Mouse (Mus musculus): ENCODE measurements around the gene Nt5c3. TPM values are rescaled to one million over a fixed set of nuclear protein-coding genes. Genes with fewer than 3 reads are reported as not detected.
A peak's percentile ranks its signal among the peaks of the same experiment; 100 is the strongest.

Gene Nt5c3
- polyA plus RNA-seq, 1 experiment from 2014 or later, result 73.3 TPM

DNA sequence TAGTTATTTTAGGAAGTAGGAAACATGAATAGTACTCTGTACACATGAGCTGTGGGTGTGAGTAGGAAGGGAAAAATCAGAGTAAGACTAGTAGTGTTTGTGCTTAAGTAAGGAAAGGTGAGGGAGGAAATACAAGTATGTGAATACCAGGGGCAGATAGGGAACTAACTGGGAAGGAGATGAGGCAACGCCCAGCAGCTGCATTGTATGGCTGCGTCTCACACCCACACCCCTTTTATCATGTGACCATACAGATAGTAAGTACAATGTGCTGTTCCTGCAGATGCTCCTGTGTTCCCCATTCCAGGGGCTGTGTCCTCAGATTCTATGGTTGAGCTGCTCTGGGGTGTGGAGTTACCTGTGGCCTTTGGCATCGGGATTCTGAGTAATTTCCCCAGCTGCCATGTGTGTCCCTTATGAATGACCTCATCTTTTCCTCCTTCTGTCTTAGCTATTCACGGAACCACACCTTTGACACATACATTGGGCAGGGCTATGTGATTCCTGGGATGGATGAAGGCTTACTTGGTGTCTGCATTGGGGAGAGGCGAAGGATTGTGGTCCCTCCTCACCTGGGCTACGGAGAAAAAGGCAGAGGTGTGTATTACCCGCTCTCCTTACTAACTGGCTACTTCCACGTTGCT lies 63.4 kb downstream of the Nt5c3 start:
- Histone ChIP-seq H3K27me3 (replicated peaks) (no peaks in the 10 kb centered on the region), H3K36me3 (peaks cover 9% of the 10 kb centered on the region; the same call in 1 of the 2 replicates), H3K4me2 (replicated peaks) (no peak overlapping the region), H3K27ac (no peak overlapping the region), H3K9ac (no peak overlapping the region), H3K4me1 (replicated peaks) (no peaks in the 10 kb centered on the region), H3K9me3 (no peaks in the 10 kb centered on the region), H3K4me3 (replicated peaks) (no peak overlapping the region)
- ATAC-seq, result peak; percentile 85
- WGBS, result 86% methylated on average over 8 of the region's 8 CpGs

DNA sequence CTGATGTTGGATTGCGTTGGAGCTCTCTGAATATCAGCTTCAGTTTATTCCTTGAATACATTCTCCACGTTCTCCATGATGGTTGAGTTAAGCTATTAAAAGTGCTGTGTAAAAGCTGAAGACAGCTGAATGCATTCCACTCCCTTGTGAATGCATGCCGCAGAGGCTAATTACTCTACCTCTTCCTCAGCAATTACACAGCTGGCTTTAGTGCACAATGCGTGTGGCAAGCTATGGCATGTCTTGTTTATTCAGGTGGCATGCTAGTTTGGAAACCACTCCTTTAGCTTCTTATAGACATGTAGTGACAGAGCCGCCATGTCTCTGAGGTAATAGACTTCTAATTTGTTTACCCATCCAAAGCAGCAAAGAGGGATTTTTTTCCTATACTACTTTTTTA lies 67.0 kb downstream of the Nt5c3 start:
- H3K36me3 ChIP-seq, result peaks cover 9% of the 10 kb centered on the region; the same call in 1 of the 2 replicates
- no peak for ATAC-seq
- H3K4me1 ChIP-seq (replicated peaks), result no peaks in the 10 kb centered on the region
- H3K4me2 ChIP-seq (replicated peaks), result no peak overlapping the region
- no peaks in the 10 kb centered on the region for H3K9me3 ChIP-seq
- no peaks in the 10 kb centered on the region for H3K27me3 ChIP-seq (replicated peaks)
- H3K4me3 ChIP-seq (replicated peaks), result no peak overlapping the region
- no peak overlapping the region for H3K9ac ChIP-seq
- 88% methylated on average over 5 of the region's 5 CpGs for WGBS
- H3K27ac ChIP-seq, result no peak overlapping the region

DNA sequence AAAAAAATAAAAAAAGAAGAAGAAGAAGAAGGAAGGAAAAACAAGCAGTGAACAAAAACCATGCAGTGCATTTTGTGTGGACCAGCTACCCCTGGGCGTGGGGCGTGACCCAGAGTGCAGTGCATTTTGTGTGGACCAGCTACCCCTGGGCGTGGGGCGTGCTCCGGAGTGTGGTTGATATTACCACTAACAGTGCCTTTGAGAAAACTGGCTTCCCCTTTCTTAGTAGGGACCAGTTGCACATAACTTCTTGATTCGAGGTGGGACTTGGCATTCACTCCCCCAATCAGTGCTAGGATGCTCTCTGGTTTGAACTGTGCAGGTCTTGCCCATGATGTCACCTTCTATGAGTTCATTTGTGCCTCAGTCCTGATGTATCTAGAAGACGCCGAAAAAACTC lies 68.9 kb downstream of the Nt5c3 start:
- H3K9me3 ChIP-seq, result no peaks in the 10 kb centered on the region
- H3K9ac ChIP-seq, result no peak overlapping the region
- H3K36me3 ChIP-seq, result peaks cover 6% of the 10 kb centered on the region; the same call in 1 of the 2 replicates
- no peaks in the 10 kb centered on the region for H3K4me1 ChIP-seq (replicated peaks)
- no peak for ATAC-seq
- no peak overlapping the region for H3K4me3 ChIP-seq (replicated peaks)
- H3K27ac ChIP-seq, result no peak overlapping the region
- H3K4me2 ChIP-seq (replicated peaks), result no peak overlapping the region
- 92% methylated on average over 8 of the region's 8 CpGs for WGBS
- no peaks in the 10 kb centered on the region for H3K27me3 ChIP-seq (replicated peaks)

DNA sequence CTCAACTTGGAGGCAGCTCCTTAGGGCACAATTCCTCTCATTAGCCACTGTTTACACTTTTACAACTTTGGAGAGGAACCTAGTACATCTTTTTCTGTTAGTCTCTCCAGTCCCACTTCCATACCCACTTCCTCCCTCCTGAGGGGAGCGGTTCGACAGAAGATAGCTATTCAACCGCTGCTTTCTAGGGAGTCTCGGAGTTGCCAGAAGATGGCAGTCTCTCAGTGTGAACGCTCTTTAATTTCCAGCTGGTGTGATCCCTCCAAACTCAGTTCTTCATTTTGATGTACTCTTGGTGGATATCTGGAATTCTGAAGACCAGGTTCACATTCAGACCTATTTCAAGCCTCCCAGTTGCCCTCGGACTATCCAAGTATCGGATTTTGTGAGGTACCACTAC lies 73.4 kb downstream of the Nt5c3 start:
- WGBS, result 78% methylated on average over 7 of the region's 7 CpGs
- Histone ChIP-seq H3K27me3 (replicated peaks) (no peaks in the 10 kb centered on the region), H3K4me1 (replicated peaks) (no peaks in the 10 kb centered on the region), H3K9ac (no peak overlapping the region), H3K9me3 (no peaks in the 10 kb centered on the region), H3K4me3 (replicated peaks) (no peak overlapping the region), H3K27ac (no peak overlapping the region), H3K4me2 (replicated peaks) (no peak overlapping the region), H3K36me3 (no peaks in the 10 kb centered on the region; the same call in 1 of the 2 replicates)
- no peak; the same call in 1 of the 2 replicates for ATAC-seq

DNA sequence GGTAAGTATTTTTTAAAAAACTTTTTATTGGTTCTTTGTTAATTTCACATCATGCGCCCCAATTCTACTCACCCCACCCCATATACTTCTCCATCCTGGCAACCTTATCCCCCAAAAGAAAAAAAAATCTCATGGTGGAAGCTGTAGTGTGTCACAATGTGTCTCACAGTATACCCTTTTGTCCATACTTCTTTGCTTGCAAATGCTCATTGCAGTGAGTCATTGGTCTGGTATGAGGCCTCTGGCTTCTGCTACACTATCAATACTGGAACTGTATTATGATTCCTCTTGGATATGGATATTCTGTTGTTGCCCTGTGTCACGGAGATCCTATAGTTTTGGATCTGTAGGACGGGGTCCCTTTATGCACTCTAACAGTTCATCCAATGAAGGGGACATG lies 74.8 kb downstream of the Nt5c3 start:
- 78% methylated on average over 3 of the region's 3 CpGs for WGBS
- ATAC-seq, result no peak
- H3K27ac ChIP-seq, result no peak overlapping the region
- H3K4me3 ChIP-seq (replicated peaks), result no peak overlapping the region
- no peaks in the 10 kb centered on the region; the same call in 1 of the 2 replicates for H3K36me3 ChIP-seq
- H3K4me1 ChIP-seq (replicated peaks), result no peaks in the 10 kb centered on the region
- H3K9me3 ChIP-seq, result no peaks in the 10 kb centered on the region
- no peak overlapping the region for H3K4me2 ChIP-seq (replicated peaks)
- no peaks in the 10 kb centered on the region for H3K27me3 ChIP-seq (replicated peaks)
- no peak overlapping the region for H3K9ac ChIP-seq

DNA sequence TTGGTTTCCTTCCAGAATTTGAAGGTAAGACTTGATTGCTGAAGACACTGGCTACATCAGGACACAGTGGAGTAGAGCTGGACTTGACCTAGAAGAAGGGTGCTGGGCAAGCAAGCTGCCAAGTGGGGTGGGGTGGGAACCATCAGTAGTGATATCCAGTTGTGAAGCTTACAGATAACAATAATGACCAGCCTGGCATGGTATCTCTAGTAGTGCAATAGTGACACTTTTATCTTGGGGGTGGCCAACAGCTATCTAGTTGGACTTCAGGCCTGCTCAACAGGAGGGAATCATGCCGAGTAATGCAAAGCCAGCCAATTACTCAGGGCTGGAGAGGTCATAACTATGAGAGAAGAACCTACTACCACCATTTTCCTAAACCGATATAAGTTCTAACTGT lies 79.4 kb downstream of the Nt5c3 start:
- Histone ChIP-seq H3K4me2 (replicated peaks) (no peak overlapping the region), H3K27me3 (replicated peaks) (no peaks in the 10 kb centered on the region), H3K9ac (no peak overlapping the region), H3K27ac (no peak overlapping the region), H3K9me3 (no peaks in the 10 kb centered on the region), H3K36me3 (no peaks in the 10 kb centered on the region), H3K4me1 (replicated peaks) (no peaks in the 10 kb centered on the region), H3K4me3 (replicated peaks) (no peak overlapping the region)
- no peak for ATAC-seq
- WGBS, result 90% methylated on average over 2 of the region's 2 CpGs

DNA sequence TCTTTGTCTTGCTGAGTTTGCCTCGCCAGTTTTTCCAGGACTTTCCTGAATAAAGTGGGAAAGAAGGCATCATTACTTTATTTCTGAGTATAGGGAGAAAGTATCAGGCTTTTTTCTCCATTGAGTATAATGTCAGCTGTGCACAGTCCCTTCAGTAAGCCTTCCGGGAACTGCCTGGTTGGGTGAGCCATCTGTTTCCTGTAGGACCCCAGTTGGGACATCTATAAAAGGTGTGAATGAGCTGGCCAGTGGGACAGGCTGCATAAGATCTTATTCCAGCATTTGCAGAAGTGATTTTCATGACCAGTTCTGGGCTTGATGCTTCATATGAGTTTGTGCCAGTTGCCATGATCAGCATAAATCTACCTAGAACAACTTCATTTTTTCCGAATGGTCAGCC lies 80.5 kb downstream of the Nt5c3 start:
- Histone ChIP-seq H3K4me2 (replicated peaks) (no peak overlapping the region), H3K27me3 (replicated peaks) (no peaks in the 10 kb centered on the region), H3K4me1 (replicated peaks) (no peaks in the 10 kb centered on the region), H3K4me3 (replicated peaks) (no peak overlapping the region), H3K9me3 (no peaks in the 10 kb centered on the region), H3K36me3 (no peaks in the 10 kb centered on the region), H3K27ac (no peak overlapping the region), H3K9ac (no peak overlapping the region)
- 90% methylated on average over 3 of the region's 3 CpGs for WGBS
- no peak for ATAC-seq

DNA sequence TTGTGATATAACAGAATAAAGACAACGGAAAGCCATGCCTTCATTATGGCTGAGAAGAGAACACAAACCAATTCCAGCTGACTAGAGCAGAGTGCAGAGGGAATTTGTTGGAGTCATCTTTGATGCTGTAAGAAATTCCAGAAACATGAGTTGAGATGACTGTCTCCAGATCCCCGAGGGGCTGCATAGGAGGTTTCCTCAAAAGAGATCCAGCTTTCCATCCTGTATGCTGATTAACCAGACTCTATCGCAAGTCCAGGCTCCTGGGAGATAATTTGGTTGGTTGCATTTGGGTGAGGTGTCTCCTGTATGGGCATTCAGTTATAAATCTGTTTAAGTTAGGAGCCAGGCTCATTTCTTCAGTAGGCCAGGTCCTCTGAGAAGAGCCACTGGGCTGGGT lies 86.1 kb downstream of the Nt5c3 start:
- Histone ChIP-seq H3K4me3 (replicated peaks) (no peak overlapping the region), H3K27me3 (replicated peaks) (no peaks in the 10 kb centered on the region), H3K4me1 (replicated peaks) (no peaks in the 10 kb centered on the region), H3K9ac (no peak overlapping the region), H3K36me3 (0 out of 2 replicates have a peak, but pooled peaks cover 9% of the 10 kb centered on the region), H3K4me2 (replicated peaks) (no peak overlapping the region), H3K9me3 (no peaks in the 10 kb centered on the region), H3K27ac (no peak overlapping the region)
- WGBS, result 81% methylated on average over 3 of the region's 3 CpGs
- no peak for ATAC-seq

DNA sequence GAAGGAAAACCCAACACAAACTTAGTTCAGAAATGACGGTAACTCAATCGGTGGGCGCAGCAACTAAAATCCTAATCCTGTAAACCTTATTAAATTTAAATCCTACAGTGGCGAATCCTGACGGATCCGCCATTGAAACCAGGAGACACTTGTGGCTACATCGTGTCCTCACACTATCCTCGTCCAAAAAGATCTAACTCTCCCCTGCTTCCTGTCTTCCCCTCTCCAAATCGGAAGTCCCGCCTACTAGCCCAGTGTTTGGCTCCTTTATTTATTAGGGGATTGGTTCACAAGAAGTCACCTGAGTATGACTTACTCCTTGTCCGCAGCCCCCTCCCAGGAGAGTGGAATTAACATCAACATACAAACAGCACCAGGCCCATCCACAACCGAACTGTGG lies 86.6 kb downstream of the Nt5c3 start:
- no peak overlapping the region for H3K9ac ChIP-seq
- WGBS, result 96% methylated on average over 12 of the region's 12 CpGs

DNA sequence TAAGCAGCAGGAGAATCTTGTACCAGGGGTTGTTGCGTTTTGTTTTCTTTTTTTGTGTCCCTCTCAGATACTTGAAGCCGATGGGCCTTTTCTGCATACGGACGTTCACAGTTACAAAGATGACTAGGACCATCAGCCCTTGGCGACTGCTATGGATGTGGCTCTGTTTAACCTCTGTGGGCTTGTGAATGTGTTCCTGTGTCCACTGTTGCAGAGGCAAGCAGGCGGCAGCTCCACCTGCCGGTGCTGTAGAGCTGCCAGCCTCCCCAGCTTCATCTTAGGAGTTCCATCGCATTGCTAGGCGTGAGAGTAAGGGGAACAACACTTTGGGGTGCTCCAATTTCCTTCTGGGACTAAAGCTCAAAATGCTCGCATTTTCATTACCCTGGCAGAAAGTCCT lies 88.2 kb downstream of the Nt5c3 start:
- no peaks in the 10 kb centered on the region for H3K27me3 ChIP-seq (replicated peaks)
- no peaks in the 10 kb centered on the region for H3K4me1 ChIP-seq (replicated peaks)
- H3K4me3 ChIP-seq (replicated peaks), result no peak overlapping the region
- H3K9ac ChIP-seq, result no peak overlapping the region
- no peak overlapping the region for H3K4me2 ChIP-seq (replicated peaks)
- 0 out of 2 replicates have a peak, but pooled peaks cover 9% of the 10 kb centered on the region for H3K36me3 ChIP-seq
- no peak overlapping the region for H3K27ac ChIP-seq
- WGBS, result 85% methylated on average over 10 of the region's 10 CpGs
- ATAC-seq, result no peak
- H3K9me3 ChIP-seq, result no peaks in the 10 kb centered on the region

More for the DNA sequence above, 86.6 kb downstream of the Nt5c3 start:
- H3K4me1 ChIP-seq (replicated peaks), result no peaks in the 10 kb centered on the region
- no peaks in the 10 kb centered on the region for H3K27me3 ChIP-seq (replicated peaks)
- H3K27ac ChIP-seq, result no peak overlapping the region
- H3K4me3 ChIP-seq (replicated peaks), result no peak overlapping the region
- H3K36me3 ChIP-seq, result 0 out of 2 replicates have a peak, but pooled peaks cover 9% of the 10 kb centered on the region
- no peak overlapping the region for H3K4me2 ChIP-seq (replicated peaks)
- H3K9me3 ChIP-seq, result no peaks in the 10 kb centered on the region
- ATAC-seq, result no peak

DNA sequence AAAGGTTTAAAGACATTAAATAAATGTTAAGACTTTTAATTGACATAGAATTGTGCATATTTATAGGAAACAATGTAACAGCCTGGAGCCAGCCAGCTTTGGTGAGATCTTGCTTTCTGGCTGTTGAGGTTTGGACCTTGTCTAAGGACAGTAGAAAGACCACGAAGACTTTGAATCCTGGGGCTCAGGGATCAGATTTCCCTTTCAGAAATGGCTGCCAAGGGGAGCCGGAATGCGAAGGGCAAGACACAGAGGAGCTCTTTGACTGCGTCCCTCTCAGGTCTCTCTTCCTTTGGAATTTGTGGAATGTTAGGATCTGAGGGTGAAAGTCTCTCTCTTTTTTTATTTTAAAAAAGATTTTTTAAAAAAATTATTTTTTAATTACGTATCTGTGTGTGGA lies 89.0 kb downstream of the Nt5c3 start:
- Histone ChIP-seq H3K9ac (no peak overlapping the region), H3K27ac (no peak overlapping the region), H3K9me3 (no peaks in the 10 kb centered on the region), H3K27me3 (replicated peaks) (no peaks in the 10 kb centered on the region), H3K4me2 (replicated peaks) (no peak overlapping the region), H3K4me3 (replicated peaks) (no peak overlapping the region), H3K36me3 (0 out of 2 replicates have a peak, but pooled peaks cover 9% of the 10 kb centered on the region), H3K4me1 (replicated peaks) (no peaks in the 10 kb centered on the region)
- WGBS, result 63% methylated on average over 5 of the region's 5 CpGs
- no peak for ATAC-seq

DNA sequence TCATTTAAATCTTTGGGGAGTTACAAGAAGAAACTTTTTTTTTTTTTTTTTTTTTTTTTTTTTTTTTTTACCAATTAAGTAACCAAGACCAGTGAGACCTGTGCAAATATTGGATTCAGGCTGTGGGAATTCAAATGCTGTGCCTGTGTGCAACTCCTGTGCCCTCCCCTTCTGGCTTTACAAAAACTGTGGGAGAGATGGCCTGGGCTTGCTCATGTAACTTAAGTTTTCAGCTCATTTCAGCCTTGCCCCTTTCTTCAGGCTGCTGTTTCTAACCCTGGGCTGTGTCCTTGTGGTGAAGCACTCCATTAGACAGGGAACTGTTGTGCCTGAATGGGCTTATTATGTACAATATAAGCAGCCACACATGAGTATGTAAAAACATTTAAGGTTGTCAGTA lies 90.9 kb downstream of the Nt5c3 start:
- Histone ChIP-seq H3K9ac (no peak overlapping the region), H3K36me3 (0 out of 2 replicates have a peak, but pooled peaks cover 9% of the 10 kb centered on the region), H3K4me2 (replicated peaks) (peak overlapping the region; percentile 72), H3K4me3 (replicated peaks) (peak overlapping the region; percentile 79), H3K9me3 (no peaks in the 10 kb centered on the region), H3K27me3 (replicated peaks) (no peaks in the 10 kb centered on the region), H3K4me1 (replicated peaks) (no peaks in the 10 kb centered on the region), H3K27ac (no peak overlapping the region)
- no peak for ATAC-seq

DNA sequence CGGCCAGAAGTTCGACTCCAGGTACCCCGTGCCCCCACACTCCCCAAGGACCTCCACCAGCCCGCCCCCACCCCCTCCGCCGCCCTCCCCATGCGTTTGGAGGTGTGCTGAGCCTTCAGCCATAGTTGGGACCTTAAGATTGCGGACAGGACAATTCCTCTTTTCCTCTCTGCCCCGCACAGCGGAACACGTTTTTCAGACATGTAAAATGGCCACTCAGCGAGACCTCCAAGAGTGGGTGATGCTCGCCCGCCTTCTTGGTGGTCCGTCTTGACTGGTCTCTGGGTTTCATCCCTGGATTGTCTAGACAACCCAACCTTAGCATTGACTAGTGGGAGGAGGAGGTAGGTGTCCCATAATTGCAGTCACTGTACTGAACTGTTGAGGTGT lies 91.3 kb downstream of the Nt5c3 start:
- H3K36me3 ChIP-seq, result 0 out of 2 replicates have a peak, but pooled peaks cover 9% of the 10 kb centered on the region
- WGBS, result 2% methylated on average over 15 of the region's 15 CpGs
- H3K9me3 ChIP-seq, result no peaks in the 10 kb centered on the region
- H3K27ac ChIP-seq, result peak overlapping the region; percentile 83
- no peaks in the 10 kb centered on the region for H3K4me1 ChIP-seq (replicated peaks)
- H3K27me3 ChIP-seq (replicated peaks), result no peaks in the 10 kb centered on the region
- H3K4me2 ChIP-seq (replicated peaks), result peak overlapping the region; percentile 72
- ATAC-seq, result no peak; the same call in 1 of the 2 replicates
- H3K9ac ChIP-seq, result peak overlapping the region; percentile 75
- H3K4me3 ChIP-seq (replicated peaks), result peak overlapping the region; percentile 79
